Mouse (Mus musculus) thymus, adult 2 months (tissue): ENCODE measurements around the gene Arhgef40. TPM values are rescaled to one million over a fixed set of nuclear protein-coding genes. Genes with fewer than 3 reads are reported as not detected.
A peak's percentile ranks its signal among the peaks of the same experiment; 100 is the strongest.

Source experiments
- DNase-seq: peaks from one replicate; pipeline ENCODE4 v3.0.0; 2021
- H3K27ac ChIP-seq: fragments of 200-500 bp; 2 replicates; pipeline ENCODE4 v1.5.1; 2012; ENCODE audit warnings: low read length, control low read depth; ENCODE audit not compliant: control insufficient read depth, insufficient read depth
- H3K27me3 ChIP-seq: fragments of 200-500 bp; 2 replicates; pipeline ENCODE4 v1.6.1; 2012; ENCODE audit warnings: mild to moderate bottlenecking, low read length, moderate library complexity, mixed read lengths; ENCODE audit not compliant: control insufficient read depth, insufficient read depth
- H3K36me3 ChIP-seq: fragments of 200-500 bp; 2 replicates; pipeline ENCODE4 v1.6.1; 2012; ENCODE audit warnings: mild to moderate bottlenecking, low read length, moderate library complexity; ENCODE audit not compliant: control insufficient read depth, insufficient read depth
- H3K4me1 ChIP-seq: fragments of 200-500 bp; replicated peaks from 2 replicates; pipeline ENCODE4 v1.6.1; 2012; ENCODE audit warnings: low read length; ENCODE audit not compliant: control insufficient read depth, insufficient read depth
- H3K4me3 ChIP-seq: fragments of 200-500 bp; 2 replicates; pipeline ENCODE4 v1.5.1; 2012; ENCODE audit warnings: mild to moderate bottlenecking, low read length, control low read depth, moderate library complexity; ENCODE audit not compliant: control insufficient read depth, insufficient read depth
- CTCF ChIP-seq: fragments of 200-500 bp; IDR thresholded peaks from 2 replicates; pipeline ENCODE4 v1.5.1; 2012; ENCODE audit warnings: mild to moderate bottlenecking, control low read depth, low read length, moderate library complexity, borderline replicate concordance; ENCODE audit not compliant: control insufficient read depth, poor library complexity, insufficient read depth; ENCODE audit errors: extremely low read depth
- POLR2A ChIP-seq: fragments of 200-500 bp; IDR thresholded peaks from 2 replicates; pipeline ENCODE4 v1.6.1; 2012; ENCODE audit warnings: mild to moderate bottlenecking, low read length, control low read depth, moderate library complexity; ENCODE audit not compliant: control insufficient read depth, poor library complexity, insufficient read depth; ENCODE audit errors: extremely low read depth
- WGBS: fragments of 180-500 bp; shearing (Covaris S2); methylation state at CpG from one replicate; pipeline ENCODE4 v1.1.7; 2018; 5-methylcytosine and 5-hydroxymethylcytosine counted together
- polyA plus RNA-seq: library from polyadenylated mRNA; depleted of rRNA; stranded (reverse); fragments of >200 nt; gene quantifications from 2 replicates; pipeline ENCODE4 v1.2.3, GENCODE M21; 2012

Arhgef40 gene
- polyA plus RNA-seq, 1 experiment: 62.3 TPM

DNA sequence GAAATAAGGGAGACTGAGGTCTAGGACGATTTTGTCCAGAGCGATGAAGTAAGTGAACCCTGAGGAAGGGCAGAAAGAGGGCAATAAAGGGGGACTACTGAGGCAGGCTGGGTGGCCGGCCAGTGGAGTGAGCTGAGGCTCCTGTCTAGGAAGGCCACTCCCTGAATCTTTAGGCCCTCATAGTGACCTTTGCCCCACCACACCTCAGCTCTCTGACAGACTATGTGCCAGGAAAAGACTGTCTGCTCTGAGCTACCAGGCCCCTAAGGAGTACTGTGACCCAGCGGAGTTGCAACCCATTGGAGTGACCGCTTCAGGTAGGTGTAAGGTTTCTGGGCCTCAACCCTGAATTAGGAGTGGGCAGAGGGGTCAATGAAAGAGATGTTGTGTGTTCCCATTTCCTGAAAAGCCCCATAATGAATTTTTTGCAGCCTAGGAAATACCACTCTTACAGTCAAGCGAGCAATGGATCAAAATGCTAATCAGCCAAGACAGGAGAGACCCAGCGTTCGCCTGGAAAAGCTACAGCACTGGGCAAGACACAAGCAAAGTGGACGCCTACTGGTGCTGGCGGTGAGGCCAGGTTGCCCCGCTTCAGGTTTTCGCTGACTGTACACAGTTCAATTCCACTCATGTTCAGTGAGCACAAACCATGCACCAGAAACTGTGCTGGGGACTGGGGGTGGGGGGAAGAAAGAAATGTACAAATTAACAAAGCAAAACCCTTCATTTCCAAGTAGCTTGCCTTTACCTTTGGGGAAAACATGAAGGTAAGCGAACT is 32.3 kb downstream of the Arhgef40 start:
- Histone ChIP-seq H3K27me3 (no peaks in the 10 kb centered on the region), H3K4me3 (no peak overlapping the region), H3K27ac (no peak overlapping the region), H3K4me1 (peaks cover 23% of the 10 kb centered on the region), H3K36me3 (no peaks in the 10 kb centered on the region)
- no peak for DNase-seq
- 95% methylated on average over 13 of the region's 13 CpGs for WGBS
- no peak for TF ChIP-seq CTCF
- no peak for TF ChIP-seq POLR2A

GRCm38 (mm10) chr14:52017662-52018061 is 33.1 kb downstream of the Arhgef40 start:
- WGBS: 94% methylated on average over 4 of the region's 4 CpGs
- H3K36me3 ChIP-seq: no peaks in the 10 kb centered on the region
- H3K4me1 ChIP-seq: peaks cover 24% of the 10 kb centered on the region
- no peak for DNase-seq
- H3K27ac ChIP-seq: no peak overlapping the region
- H3K27me3 ChIP-seq: no peaks in the 10 kb centered on the region
- H3K4me3 ChIP-seq: no peak overlapping the region
- TF ChIP-seq CTCF (no peak), POLR2A (no peak)

DNA sequence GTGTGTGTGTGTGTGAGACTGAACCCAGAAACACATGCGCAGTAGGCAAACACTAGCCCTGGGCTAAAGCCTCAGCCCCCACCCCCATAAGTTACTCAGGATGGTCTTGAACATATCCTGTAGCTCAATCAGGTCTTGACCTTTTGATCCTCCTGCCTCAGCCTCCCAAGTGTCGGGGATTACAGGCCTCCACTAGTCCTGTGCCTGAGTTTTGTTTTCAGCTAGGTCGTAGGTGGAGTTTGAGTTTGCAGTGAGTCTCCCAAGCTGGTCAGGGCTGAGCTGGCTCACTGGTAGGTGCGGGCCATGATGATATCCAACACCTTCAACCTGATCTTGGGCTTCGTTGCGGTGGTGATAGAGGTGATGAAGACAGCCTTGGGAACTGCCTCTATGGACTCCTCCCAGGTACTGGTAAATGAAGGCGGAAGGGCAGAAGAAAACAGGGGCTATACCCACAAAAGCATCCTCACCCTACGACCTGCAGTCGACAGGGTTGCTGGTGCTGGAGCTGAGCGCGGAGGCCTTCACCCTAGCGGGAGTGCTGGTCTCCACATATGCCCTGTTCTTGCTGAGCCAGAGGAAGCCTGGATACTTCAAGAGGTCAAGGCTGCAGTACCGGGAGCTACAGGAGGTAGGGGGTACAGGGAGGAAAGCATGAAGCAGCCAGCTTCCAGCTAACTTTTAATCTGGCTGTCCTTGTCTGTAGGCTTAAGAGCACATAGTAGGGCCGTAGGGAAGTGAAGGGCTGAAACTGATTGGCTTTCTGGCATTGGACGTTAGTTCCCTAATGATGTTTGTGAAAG is 33.9 kb downstream of the Arhgef40 start:
- peak; percentile 16 for DNase-seq
- H3K27me3 ChIP-seq: no peaks in the 10 kb centered on the region
- no peaks in the 10 kb centered on the region for H3K36me3 ChIP-seq
- H3K27ac ChIP-seq: no peak overlapping the region
- WGBS: 90% methylated on average over 15 of the region's 15 CpGs
- H3K4me1 ChIP-seq: peaks cover 27% of the 10 kb centered on the region
- H3K4me3 ChIP-seq: no peak overlapping the region
- TF ChIP-seq CTCF (no peak), POLR2A (no peak)

GRCm38 (mm10) chr14:52019051-52019589 is 34.6 kb downstream of the Arhgef40 start:
- no peak for TF ChIP-seq CTCF
- H3K27ac ChIP-seq: peak overlapping the region; percentile 73
- 19% methylated on average over 12 of the region's 12 CpGs for WGBS
- H3K4me3 ChIP-seq: peak overlapping the region; percentile 71
- peaks cover 28% of the 10 kb centered on the region for H3K4me1 ChIP-seq
- H3K36me3 ChIP-seq: no peaks in the 10 kb centered on the region
- DNase-seq: no peak
- H3K27me3 ChIP-seq: no peaks in the 10 kb centered on the region

- Histone ChIP-seq H3K36me3 (no peaks in the 10 kb centered on the region), H3K27ac (peak overlapping the region; percentile 91), H3K4me1 (peaks cover 28% of the 10 kb centered on the region)
Observed at GRCm38 (mm10) chr14:52019590-52020340, 35.2 kb downstream of the Arhgef40 start.

More at GRCm38 (mm10) chr14:52019590-52020340, 35.2 kb downstream of the Arhgef40 start:
- Histone ChIP-seq H3K4me3 (peak overlapping the region; percentile 71), H3K27me3 (no peaks in the 10 kb centered on the region)
- WGBS: 1% methylated on average over 73 of the region's 74 CpGs
- TF ChIP-seq CTCF (peak; percentile 70; the same call in 1 of the 2 replicates), POLR2A (peak; percentile 42)
- peak; percentile 98 for DNase-seq
